Mouse (Mus musculus) limb, embryonic 11.5 days (tissue): ENCODE results near the gene Mcrs1. TPM values are rescaled to one million over a fixed set of nuclear protein-coding genes. Genes with fewer than 3 reads are reported as not detected.
A peak's percentile ranks its signal among the peaks of the same experiment; 100 is the strongest.
"Not testable (repeated sequence)": the region's sequence is repeated elsewhere in the genome, so short reads cannot be mapped to it uniquely, and the experiment has no call there.

Experiments used
- ATAC-seq: fragments of 200-750 bp; cut with Nextera tagmentation; 2 replicates; pipeline ENCODE4 v1.8.0; 2017; ENCODE audit warnings: low read depth; ENCODE audit not compliant: insufficient number of reproducible peaks, low FRiP score, low TSS enrichment
- DNase-seq: peaks from one replicate; pipeline ENCODE4 v3.0.0-alpha.2; 2015; ENCODE audit warnings: low spot score
- H3K27ac ChIP-seq: fragments of 300-500 bp; sonication (generic); replicated peaks from 2 replicates; pipeline ENCODE4 v1.5.1; 2014; ENCODE audit warnings: low read depth, mild to moderate bottlenecking, low read length
- H3K27me3 ChIP-seq: fragments of 300-500 bp; sonication (generic); 2 replicates; pipeline ENCODE4 v1.6.1; 2014; ENCODE audit warnings: mild to moderate bottlenecking, low read length, mixed read lengths; ENCODE audit not compliant: control insufficient read depth, insufficient read depth
- H3K36me3 ChIP-seq: fragments of 300-500 bp; sonication (generic); 2 replicates; pipeline ENCODE4 v1.6.1; 2014; ENCODE audit warnings: mild to moderate bottlenecking, low read length, moderate library complexity, mixed read lengths; ENCODE audit not compliant: control insufficient read depth, insufficient read depth
- H3K4me1 ChIP-seq: fragments of 300-500 bp; sonication (generic); 2 replicates; pipeline ENCODE4 v1.6.1; 2014; ENCODE audit warnings: low read length, mixed read lengths; ENCODE audit not compliant: control insufficient read depth, insufficient read depth
- H3K4me2 ChIP-seq: fragments of 300-500 bp; sonication (generic); 2 replicates; pipeline ENCODE4 v1.6.1; 2014; ENCODE audit warnings: low read depth, mild to moderate bottlenecking, moderate library complexity; ENCODE audit not compliant: severe bottlenecking
- H3K4me3 ChIP-seq: fragments of 300-500 bp; sonication (generic); 2 replicates; pipeline ENCODE4 v1.5.1; 2014; ENCODE audit warnings: low read depth, low read length
- H3K9ac ChIP-seq: fragments of 300-500 bp; sonication (generic); 2 replicates; pipeline ENCODE4 v1.6.1; 2014; ENCODE audit warnings: mild to moderate bottlenecking, low read length
- H3K9me3 ChIP-seq: fragments of 300-500 bp; sonication (generic); 2 replicates; pipeline ENCODE4 v1.6.1; 2016; ENCODE audit warnings: low read length; ENCODE audit not compliant: control insufficient read depth
- WGBS: fragments of 180-500 bp; shearing (Covaris S2); extraction: QIAGEN DNeasy Blood & Tissue Kit; methylation state at CpG from one replicate; pipeline ENCODE4 v1.1.7; 2014; 5-methylcytosine and 5-hydroxymethylcytosine counted together
- polyA plus RNA-seq: library from polyadenylated mRNA; unstranded; fragments of >200 nt; fragmentation: Nextera tagmentation; extraction: Ambion mirVana; gene quantifications from 2 replicates; pipeline ENCODE4 v1.2.1, GENCODE M21; 2014

The Mcrs1 gene
- polyA plus RNA-seq, 1 experiment from 2014 or later: 168 TPM

DNA sequence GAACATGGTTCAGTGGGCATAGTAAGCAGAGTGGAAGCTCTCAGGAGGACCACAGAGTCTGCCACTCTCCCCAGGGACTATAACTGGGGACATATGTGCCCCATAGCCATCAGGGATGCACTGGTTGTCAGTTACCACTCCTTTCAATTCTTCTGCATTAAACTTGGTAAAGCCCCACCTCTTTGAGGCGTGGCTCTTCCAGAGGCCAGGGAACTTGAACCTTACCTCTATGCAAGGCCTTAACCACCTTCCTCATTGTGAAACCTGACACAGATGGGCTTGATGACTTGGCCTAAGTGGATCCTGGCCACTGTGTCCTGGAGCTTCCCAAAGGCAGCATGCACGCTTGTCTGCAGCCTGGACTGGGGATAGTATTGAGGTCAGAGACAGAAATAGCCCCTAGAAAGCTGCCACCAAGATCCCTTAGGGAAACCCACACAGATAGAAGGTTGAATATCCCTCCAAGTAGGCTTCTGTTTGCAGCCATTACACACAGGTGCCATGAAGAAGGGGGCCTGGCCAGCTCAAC lies 2.8 kb upstream of the Mcrs1 start:
- whole genome bisulfite sequencing: 85% methylated on average over 2 of the region's 2 CpGs
- Histone ChIP-seq H3K36me3 (no peaks in the 10 kb centered on the region), H3K9me3 (no peaks in the 10 kb centered on the region), H3K4me3 (no peak overlapping the region), H3K27me3 (no peaks in the 10 kb centered on the region), H3K4me2 (no peak overlapping the region), H3K4me1 (0 out of 2 replicates have a peak, but pooled peaks cover 3% of the 10 kb centered on the region), H3K27ac (no peak overlapping the region), H3K9ac (no peak overlapping the region)
- ATAC-seq (no peak), DNase-seq (no peak)

DNA sequence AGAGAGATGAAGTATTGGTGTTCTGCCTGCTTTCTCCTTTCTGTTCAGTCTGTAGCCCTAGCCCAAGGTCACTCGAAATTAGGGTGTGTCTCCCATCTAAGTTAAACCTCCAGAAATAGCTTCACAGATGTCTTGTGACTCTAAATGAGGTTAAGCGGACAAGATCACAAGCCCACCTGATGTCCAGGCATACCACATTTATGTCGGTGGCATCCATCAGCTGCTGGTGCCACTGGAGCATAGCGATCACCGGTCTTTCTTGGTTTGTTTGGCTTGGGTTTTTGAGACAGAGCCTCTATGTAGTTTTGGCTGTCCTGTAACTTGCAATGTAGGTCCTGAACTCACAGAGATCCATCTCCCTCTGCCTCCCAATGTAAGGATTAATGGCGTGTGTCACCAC lies 2.0 kb upstream of the Mcrs1 start:
- no peak overlapping the region for H3K9ac ChIP-seq
- no peaks in the 10 kb centered on the region for H3K9me3 ChIP-seq
- H3K36me3 ChIP-seq: no peaks in the 10 kb centered on the region
- no peak for DNase-seq
- no peak overlapping the region for H3K4me2 ChIP-seq
- H3K4me1 ChIP-seq: 0 out of 2 replicates have a peak, but pooled peaks cover 3% of the 10 kb centered on the region
- ATAC-seq: no peak
- H3K4me3 ChIP-seq: no peak overlapping the region
- 91% methylated on average over 6 of the region's 6 CpGs for WGBS
- H3K27me3 ChIP-seq: no peaks in the 10 kb centered on the region
- no peak overlapping the region for H3K27ac ChIP-seq

DNA sequence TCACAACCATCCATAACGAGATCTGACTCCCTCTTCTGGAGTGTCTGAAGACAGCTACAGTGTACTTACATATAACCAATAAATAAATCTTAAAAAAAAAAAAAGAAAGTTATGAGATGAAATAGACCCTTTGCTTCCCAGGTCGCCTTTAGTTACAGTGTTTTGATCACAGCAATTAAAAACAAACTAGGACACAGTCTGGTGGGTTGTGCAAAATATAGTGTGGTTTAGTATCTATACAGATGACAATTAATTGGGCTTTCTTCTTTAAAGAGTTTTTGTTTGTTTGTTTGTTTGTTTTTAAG lies 1.4 kb upstream of the Mcrs1 start:
- 53% methylated on average over 2 of the region's 2 CpGs for WGBS
- not testable (repeated sequence) for H3K9ac ChIP-seq, H3K27ac ChIP-seq, H3K4me1 ChIP-seq, H3K36me3 ChIP-seq, H3K9me3 ChIP-seq, H3K4me3 ChIP-seq, H3K27me3 ChIP-seq, ATAC-seq, DNase-seq
- H3K4me2 ChIP-seq: peak overlapping the region; percentile 85; the same call in 1 of the 2 replicates

DNA sequence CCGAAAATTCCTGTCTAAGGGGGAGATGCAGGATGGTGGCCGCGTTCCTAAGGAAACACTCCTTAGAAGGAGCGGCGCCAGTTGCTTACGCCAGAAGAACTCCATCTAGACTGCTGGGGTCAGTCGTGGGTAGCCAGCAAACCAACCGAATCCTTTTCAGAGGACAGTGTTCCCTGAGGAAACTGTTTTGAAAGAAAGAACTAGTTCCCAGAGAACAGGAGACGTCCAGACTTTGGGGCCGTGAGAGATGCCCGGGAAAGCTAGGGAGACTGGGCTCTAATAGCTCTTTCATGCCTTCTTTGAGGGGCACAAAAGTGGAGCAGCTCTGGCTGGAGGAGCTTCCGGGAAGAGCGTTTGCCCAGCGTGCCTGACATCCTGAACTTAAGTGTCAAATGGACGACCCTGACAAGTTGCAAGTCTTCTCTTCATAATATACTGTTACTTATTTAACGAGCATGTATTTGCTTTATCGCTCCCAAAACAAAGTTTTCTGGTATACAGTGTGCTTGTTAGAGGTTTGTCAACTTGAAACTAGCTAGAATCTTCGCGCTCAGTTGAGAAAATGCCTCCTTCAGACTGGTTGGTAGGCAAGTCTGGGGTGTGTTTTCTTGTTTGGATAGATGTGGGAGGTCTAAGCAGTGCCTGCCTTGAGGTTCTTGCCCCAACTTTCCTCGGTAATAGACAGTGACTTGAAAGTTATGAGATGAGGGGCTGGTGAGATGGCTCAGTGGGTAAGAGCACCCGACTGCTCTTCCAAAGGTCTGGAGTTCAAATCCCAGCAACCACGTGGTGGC lies 817 bp upstream of the Mcrs1 start:
- 3% methylated on average over 22 of the region's 22 CpGs for WGBS
- peak overlapping the region; percentile 85 for H3K4me2 ChIP-seq
- H3K4me1 ChIP-seq: 0 out of 2 replicates have a peak, but pooled peaks cover 3% of the 10 kb centered on the region
- H3K27ac ChIP-seq: peak overlapping the region; percentile 94
- DNase-seq (no peak), ATAC-seq (no peak)
- H3K9me3 ChIP-seq: no peaks in the 10 kb centered on the region
- H3K27me3 ChIP-seq: no peaks in the 10 kb centered on the region
- H3K9ac ChIP-seq: peak overlapping the region; percentile 59
- peak overlapping the region; percentile 48 for H3K4me3 ChIP-seq
- no peaks in the 10 kb centered on the region for H3K36me3 ChIP-seq

DNA sequence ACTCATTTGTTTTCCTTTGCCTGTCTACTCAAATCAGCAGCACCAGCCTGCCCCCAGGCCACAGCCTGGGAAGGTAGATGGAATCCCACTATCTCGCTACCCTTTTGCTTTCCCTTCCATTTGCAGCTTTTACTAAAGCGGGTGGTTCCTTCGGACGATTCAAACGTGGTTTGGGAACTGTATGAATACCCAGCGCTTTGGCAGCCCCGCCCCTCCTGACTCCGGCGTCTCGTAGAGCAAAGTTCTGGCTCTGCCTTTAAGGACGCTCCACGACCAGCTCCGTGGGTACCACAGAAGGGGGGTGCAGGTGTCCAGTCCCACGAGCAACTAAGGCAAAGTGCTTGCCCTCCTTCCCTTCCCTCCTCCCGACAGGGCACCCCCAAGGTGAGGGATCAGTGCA lies 650 bp downstream of the Mcrs1 start:
- peak overlapping the region; percentile 48 for H3K4me3 ChIP-seq
- ATAC-seq, H3K9me3 ChIP-seq, H3K4me1 ChIP-seq, H3K27me3 ChIP-seq, H3K27ac ChIP-seq, H3K36me3 ChIP-seq: not testable (repeated sequence)
- peak overlapping the region; percentile 65 for H3K4me2 ChIP-seq
- peak overlapping the region; percentile 53 for H3K9ac ChIP-seq
- peak; percentile 26 for DNase-seq
- 2% methylated on average over 14 of the region's 15 CpGs for WGBS

DNA sequence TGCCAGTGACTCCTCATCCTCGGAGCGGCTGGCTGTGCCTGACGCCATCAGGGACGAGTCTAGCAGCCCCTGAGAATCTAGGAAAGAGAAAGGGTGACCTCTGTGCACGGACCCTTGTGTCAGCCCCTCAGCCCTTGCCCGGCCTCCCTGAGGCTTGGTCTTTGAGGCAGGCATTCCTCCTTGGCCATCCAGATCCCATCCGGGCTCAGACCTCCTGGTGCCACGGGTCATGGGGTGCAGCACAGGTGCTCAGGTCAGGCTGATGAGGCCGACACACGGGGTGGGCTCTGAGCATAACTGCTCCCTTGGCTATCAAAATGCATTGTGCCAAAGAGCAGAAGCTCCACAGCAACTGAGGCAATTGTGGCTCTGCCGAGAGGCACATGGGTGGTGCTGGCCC lies 1.8 kb downstream of the Mcrs1 start:
- DNase-seq (no peak), ATAC-seq (no peak)
- no peak overlapping the region for H3K27ac ChIP-seq
- no peak overlapping the region for H3K4me2 ChIP-seq
- no peak overlapping the region for H3K4me3 ChIP-seq
- H3K36me3 ChIP-seq: peaks cover 4% of the 10 kb centered on the region; the same call in 1 of the 2 replicates
- 95% methylated on average over 11 of the region's 11 CpGs for WGBS
- no peaks in the 10 kb centered on the region for H3K27me3 ChIP-seq
- H3K9ac ChIP-seq: no peak overlapping the region
- no peaks in the 10 kb centered on the region for H3K9me3 ChIP-seq
- H3K4me1 ChIP-seq: 0 out of 2 replicates have a peak, but pooled peaks cover 3% of the 10 kb centered on the region

DNA sequence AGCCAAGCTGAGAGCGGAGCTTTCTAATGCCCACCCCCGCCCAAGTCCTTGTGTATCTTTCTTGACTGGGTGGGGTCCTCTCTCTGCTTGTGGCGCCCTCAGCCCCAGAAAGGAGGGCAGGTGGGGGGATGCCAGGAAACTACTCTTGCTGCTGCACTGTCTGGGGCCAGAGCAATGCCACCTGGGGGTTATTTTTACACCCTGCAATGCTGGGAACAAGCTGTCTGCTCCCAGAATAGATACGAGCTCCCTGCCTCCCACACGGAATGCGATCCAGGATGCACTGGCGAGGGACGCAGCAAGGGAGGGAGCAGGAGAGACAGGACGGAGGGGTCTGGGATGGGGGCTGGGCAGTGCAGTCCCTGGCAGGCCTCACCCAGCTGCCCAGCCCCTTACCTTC lies 2.8 kb downstream of the Mcrs1 start:
- 87% methylated on average over 9 of the region's 9 CpGs for whole genome bisulfite sequencing
- peaks cover 8% of the 10 kb centered on the region; the same call in 1 of the 2 replicates for H3K36me3 ChIP-seq
- no peaks in the 10 kb centered on the region for H3K27me3 ChIP-seq
- H3K27ac ChIP-seq: no peak overlapping the region
- ATAC-seq (no peak), DNase-seq (no peak)
- no peak overlapping the region for H3K9ac ChIP-seq
- H3K9me3 ChIP-seq: no peaks in the 10 kb centered on the region
- H3K4me3 ChIP-seq: no peak overlapping the region
- 0 out of 2 replicates have a peak, but pooled peaks cover 3% of the 10 kb centered on the region for H3K4me1 ChIP-seq
- H3K4me2 ChIP-seq: no peak overlapping the region

DNA sequence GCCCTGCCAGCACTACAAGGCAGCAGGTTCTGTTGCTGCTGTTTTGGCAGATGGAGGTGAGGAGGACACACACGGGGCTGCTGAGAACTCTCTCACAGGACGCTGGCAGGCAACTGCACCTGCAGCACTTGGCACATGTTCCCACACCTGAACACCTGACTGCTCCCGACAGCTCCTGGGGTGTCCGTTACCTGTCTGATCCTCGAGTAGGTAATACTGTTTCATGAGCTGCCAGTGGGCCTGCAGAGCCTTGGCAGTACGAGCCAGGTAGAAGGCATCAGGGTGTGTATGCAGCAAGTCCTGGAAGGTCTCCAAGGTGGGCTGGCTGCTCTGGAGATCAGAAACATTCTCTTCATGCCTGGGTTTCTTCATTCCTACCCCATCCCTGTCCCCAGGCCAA lies 5.0 kb downstream of the Mcrs1 start:
- not testable (repeated sequence) for H3K27ac ChIP-seq, H3K9ac ChIP-seq, H3K9me3 ChIP-seq, DNase-seq, H3K4me2 ChIP-seq, H3K4me3 ChIP-seq, H3K27me3 ChIP-seq, ATAC-seq, H3K4me1 ChIP-seq
- 89% methylated on average over 6 of the region's 6 CpGs for WGBS
- H3K36me3 ChIP-seq: peaks cover 11% of the 10 kb centered on the region; the same call in 1 of the 2 replicates
